Mouse (Mus musculus) urinary bladder, postnatal 25 days (tissue): ENCODE measurements at regions not wholly inside any gene's neighbourhood (a gene's known extent, or its start where the extent isn't known, plus 50 kb on each side); places are given as distances from the start of the nearest gene placed in this dataset.

Experiments used
- DNase-seq: peaks from one replicate; pipeline ENCODE4 v3.0.0; 2022; ENCODE audit warnings: low spot score

DNA sequence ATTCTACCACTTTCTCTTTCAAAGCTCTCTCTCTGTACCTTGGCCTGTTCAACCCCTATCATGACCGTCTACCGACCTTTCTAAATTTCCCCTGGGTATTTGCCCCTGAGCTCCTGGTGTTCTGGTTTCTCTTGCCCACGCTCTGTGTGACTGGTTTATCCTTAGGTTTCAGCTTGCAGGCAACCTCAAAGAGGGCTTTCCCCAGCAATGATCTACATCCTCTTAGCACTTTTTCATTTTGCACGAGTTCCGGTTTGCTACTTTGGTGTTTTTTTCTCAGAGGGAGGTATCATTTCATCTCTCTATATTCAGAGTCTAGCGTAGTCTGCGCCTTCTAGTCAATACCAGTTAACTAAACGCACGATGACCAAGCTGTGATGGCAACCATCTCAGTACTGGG is 79.8 kb upstream of the Hmga2 start:
- DNase-seq: no peak

DNA sequence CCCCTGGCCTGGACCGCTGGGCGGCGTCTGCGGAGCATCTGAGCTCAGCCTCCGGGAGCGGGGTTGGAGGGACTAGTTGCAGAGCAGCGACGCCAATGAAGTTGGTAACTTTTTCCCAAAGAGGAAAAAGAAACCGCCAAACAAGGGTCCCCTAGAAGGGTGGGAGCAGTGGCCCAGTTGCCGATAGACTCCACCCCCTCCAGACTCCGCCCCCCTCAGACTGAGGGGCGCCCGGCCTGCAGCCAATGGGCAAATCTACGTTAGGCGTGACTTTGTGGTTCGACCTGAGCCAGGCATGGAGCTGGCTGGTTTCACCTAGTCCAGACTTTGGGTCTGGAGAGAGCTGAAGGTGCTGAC is 76.8 kb upstream of the Hmga2 start:
- DNase-seq: peak; percentile 4

DNA sequence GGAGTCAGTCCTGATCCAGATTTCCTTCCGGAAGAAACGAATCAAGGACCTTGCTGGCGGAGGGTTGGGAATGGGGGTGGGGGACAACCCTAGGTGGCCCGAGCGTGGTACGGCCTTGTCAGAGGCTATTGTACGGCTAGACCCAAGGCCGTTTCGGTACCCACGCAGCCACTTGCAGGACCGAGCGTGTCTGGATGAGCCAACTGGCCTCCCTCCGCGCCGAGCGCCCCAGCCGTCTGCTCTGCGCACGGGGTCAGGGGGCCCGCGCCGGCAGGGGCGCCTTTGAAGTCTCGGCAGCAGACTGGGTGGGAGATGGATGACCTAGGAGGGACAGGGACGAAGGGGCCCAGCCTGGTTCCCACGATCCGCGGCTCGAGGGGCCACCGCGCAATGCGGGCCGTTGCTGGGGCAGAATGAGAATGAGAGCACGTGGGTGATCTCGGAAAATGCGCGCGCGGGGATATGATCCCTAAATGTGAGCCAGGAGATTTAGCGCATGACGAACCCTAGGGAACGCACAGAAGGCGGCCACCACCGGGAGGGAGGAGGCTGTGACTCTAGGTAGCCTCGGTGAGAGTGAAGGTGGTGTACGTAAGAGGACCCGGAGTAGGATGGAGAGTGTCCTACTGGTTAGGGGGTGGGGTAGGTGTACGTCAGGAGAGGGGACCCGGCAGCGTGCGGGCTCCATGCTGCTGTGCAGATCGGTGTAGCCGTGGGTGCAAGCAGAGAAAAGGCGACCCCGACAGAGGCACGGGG is 76.2 kb upstream of the Hmga2 start:
- DNase-seq: peak; percentile 5

DNA sequence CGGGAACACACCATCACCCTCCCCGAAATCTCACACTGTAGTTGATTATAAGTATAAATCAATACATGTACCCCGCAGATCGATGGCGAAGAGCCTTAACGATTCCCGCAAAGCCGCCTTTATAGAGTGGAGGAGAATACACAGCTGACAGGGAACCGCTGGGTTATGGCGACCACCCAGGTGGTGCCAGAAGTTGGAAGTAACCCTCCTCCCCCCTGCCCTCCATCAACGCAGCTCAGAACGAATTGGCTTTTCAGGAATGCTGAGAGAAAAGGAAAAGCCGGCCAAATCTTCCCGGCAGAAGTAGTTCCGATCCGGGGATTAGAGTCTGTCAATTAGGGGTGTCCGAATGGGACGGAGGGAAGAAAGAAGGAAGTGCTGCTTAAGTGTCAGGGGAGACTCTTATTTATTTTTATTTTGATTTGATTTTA is 75.6 kb upstream of the Hmga2 start:
- peak; percentile 3 for DNase-seq

DNA sequence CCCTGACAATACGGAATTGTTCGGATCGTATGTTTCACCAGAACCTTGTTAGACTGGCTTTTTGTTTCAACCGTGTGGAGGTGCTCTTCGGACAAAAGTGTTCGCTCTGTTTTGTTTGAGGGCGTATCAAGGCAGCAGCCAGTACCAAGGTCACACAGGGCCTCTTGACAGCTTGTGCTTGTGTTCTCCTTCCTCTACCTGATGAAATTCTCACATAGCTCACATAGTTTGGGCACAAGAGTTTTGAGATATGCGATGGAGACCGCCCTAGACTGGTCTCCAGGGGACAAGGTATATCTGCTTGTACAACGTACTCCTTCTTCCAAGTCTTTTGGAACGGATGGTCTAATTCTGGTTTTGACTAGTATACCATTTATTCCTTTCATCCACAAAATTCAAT is 70.9 kb upstream of the Hmga2 start:
- DNase-seq: no peak

DNA sequence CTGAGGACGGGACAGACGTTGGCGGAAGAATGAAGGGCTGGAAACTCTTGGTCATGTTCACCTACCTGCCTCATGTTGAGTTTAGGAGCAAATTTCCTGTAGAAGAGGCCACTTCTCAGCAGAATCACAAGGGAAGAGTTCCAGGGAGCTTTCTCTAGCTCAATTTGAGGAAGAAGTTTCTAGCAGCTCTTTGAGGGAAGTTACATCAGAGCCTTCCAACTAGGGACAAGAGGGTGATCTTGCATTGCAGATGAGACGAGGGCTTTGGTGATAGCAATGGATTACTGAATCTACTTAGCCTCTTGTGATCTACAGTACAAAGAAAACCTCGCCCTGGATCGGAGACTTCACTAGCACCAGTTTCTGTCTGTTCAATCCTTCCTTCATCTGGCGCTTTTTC is 65.3 kb upstream of the Hmga2 start:
- DNase-seq: no peak

DNA sequence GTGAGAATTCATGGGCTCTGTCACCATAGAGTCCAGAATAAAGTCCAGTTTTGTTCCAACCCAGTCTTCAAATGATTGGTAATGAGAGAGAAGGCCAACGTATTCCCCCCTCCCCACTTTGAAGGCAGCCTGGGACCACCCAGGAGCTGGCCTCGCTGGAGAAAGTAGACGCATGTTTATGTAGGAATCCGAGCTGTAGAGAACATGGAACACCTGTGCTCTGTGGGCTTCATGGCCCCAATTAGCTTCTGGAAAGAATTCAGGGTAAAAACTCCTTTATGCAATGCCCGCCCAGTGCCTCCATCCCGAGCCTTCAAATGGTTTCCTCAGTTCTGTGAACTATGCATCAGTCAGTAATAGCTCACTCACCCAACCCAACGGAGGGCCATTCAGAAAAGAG is 62.3 kb upstream of the Hmga2 start:
- no peak for DNase-seq

DNA sequence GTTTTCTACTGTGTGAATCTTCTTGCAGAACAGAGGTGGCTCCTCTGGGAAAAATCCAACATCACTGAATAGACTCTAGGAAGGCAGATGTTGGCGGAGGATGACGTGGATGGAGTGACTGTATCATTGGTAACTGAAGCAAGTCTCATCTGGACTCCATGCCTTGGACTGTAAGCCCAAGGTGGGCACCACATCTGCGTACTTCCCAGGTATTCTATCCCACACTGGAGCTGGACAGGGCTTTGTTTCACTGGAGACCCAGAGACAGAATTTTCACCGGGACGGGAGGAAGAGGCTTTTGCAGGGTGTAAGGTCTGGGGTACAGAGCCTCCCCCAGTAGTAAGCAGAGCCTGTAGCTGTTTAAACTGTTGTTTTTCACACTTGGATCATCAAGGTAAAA is 52.1 kb upstream of the Hmga2 start:
- DNase-seq: no peak

DNA sequence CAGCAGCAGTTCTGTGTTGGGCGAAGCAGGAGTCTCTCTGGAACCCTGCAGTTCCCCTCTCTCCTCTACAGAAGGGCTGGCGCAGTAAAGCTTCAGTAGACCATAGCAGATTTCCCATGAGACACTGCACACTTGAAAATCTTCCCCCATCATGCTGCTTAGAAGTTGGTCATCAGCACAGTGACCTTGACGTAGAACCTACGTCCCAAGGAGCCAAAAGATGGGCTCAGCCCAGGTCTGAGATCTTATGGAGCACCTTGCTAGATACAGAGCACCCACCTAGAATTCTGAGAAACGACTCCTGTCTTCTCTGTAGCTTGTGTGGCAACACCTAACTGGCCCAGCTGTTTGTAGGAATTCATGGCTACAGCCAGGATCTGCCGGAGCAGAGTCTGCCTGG is 51.7 kb upstream of the Hmga2 start:
- DNase-seq: no peak

DNA sequence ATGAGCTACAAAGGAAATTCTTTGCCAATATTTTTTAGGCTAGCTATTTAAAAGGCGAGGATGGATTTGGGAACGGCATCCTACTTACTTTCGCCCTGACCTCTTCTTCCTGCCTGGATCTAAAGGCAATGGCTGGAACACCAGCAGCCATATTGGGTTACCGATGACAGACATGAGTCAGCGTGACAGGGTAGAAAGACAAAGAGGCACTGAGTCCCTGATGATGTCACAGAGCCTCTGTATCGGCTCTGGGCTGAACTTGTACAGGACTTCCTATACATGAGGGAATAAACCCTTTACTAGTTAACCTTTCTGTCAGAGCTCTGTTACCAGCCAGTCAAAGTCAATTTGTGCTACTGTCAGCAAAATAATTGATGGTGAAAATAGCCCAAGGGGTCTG is 50.7 kb upstream of the Hmga2 start:
- DNase-seq: no peak
